Mouse (Mus musculus) ES-E14 (cell line): ENCODE measurements at regions not wholly inside any gene's neighbourhood (a gene's known extent, or its start where the extent isn't known, plus 50 kb on each side); places are given as distances from the start of the nearest gene placed in this dataset.

Experiments used
- CHD2 ChIP-seq: IDR thresholded peaks from 2 replicates; pipeline ENCODE4 v1.6.1; 2014; ENCODE audit warnings: mild to moderate bottlenecking, low read depth, low read length, inconsistent platforms
- HCFC1 ChIP-seq: IDR thresholded peaks from 2 replicates; pipeline ENCODE4 v1.6.1; 2012; ENCODE audit warnings: low read length, inconsistent platforms, borderline replicate concordance; ENCODE audit not compliant: insufficient read depth
- ZC3H11A ChIP-seq: IDR thresholded peaks from 2 replicates; pipeline ENCODE4 v1.6.1; 2012; ENCODE audit warnings: low read depth, mild to moderate bottlenecking, inconsistent platforms, low read length, borderline replicate concordance
- ZNF384 ChIP-seq: IDR thresholded peaks from 2 replicates; pipeline ENCODE4 v1.6.1; 2012; ENCODE audit warnings: low read depth, low read length, inconsistent platforms

DNA sequence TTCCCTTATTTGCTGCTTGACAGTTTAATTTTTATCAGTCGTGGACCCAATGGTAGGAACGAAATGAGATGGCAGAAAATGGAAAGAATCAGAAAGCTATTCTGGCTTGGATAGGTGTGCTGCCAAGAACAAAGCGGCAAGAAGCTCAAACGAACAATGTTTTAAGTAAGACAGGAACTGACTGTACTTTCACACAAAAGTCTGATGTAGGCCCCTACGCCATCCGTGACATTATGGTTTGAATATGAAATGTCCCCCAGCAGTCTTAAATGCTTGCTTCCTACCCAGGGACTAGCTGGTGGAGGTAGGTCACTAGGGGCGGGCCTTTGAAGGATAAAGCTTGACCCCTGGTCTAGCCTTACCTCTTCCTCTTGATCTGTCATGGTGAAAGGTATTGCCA is 90.5 kb upstream of the Barx2 start:
- no peak for TF ChIP-seq CHD2
- no peak for TF ChIP-seq ZC3H11A
- TF ChIP-seq ZNF384 = no peak
- no peak for TF ChIP-seq HCFC1
